Mouse (Mus musculus): ENCODE measurements around the gene Ltbp1. TPM values are rescaled to one million over a fixed set of nuclear protein-coding genes. Genes with fewer than 3 reads are reported as not detected.

Gene Ltbp1
- polyA plus RNA-seq, 1 experiment from 2014 or later: 48.0 TPM

DNA sequence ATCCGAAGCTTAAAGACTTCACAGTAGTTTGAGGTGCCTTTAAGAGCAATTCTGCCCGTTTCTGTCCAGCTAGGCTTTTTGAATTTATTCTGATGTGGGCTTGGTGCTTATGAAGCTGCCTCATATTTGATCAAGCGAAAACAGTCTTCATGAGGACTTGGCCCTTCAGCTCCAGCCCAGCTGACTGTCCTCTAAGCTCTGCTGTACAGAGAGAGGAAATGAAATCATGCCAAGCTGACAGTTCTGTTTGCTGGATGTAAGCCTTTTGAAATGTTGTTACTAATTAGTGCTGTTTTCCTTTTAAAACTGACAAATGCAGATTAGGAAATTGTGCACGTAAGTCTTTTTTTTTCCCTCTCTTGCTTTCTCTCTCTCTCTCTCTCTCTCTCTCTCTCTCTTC is 263.1 kb downstream of the Ltbp1 start:
- Histone ChIP-seq H3K27me3 (no peaks in the 10 kb centered on the region), H3K4me2 (replicated peaks) (no peak overlapping the region), H3K36me3 (no peaks in the 10 kb centered on the region), H3K4me1 (0 out of 2 replicates have a peak, but pooled peaks cover 10% of the 10 kb centered on the region), H3K9me3 (replicated peaks) (no peaks in the 10 kb centered on the region), H3K4me3 (replicated peaks) (no peak overlapping the region), H3K9ac (no peak overlapping the region), H3K27ac (replicated peaks) (no peak overlapping the region)
- no peak for ATAC-seq (ENCODE audit: insufficient number of reproducible peaks, low FRiP score, low TSS enrichment, low read depth)
- WGBS: 63% methylated on average over 4 of the region's 4 CpGs

- 87% methylated on average over 3 of the region's 3 CpGs for WGBS
- no peaks in the 10 kb centered on the region for H3K36me3 ChIP-seq
- no peak overlapping the region for H3K9ac ChIP-seq
- no peaks in the 10 kb centered on the region for H3K27me3 ChIP-seq
- H3K27ac ChIP-seq (replicated peaks): no peak overlapping the region
- H3K9me3 ChIP-seq (replicated peaks): no peaks in the 10 kb centered on the region
- H3K4me3 ChIP-seq (replicated peaks): no peak overlapping the region
- no peak for ATAC-seq (ENCODE audit: insufficient number of reproducible peaks, low FRiP score, low TSS enrichment, low read depth)
- H3K4me1 ChIP-seq: 0 out of 2 replicates have a peak, but pooled peaks cover 10% of the 10 kb centered on the region
- no peak overlapping the region for H3K4me2 ChIP-seq (replicated peaks)
These were observed 267.1 kb downstream of the Ltbp1 start for GRCm38 (mm10) chr17:75272446-75272845.

GRCm38 (mm10) chr17:75273272-75273671 is 267.9 kb downstream of the Ltbp1 start:
- WGBS: 67% methylated on average over 1 of the region's 1 CpGs
- Histone ChIP-seq H3K4me2 (replicated peaks) (no peak overlapping the region), H3K36me3 (no peaks in the 10 kb centered on the region), H3K9me3 (replicated peaks) (no peaks in the 10 kb centered on the region), H3K27ac (replicated peaks) (no peak overlapping the region), H3K9ac (no peak overlapping the region), H3K27me3 (no peaks in the 10 kb centered on the region), H3K4me3 (replicated peaks) (no peak overlapping the region), H3K4me1 (0 out of 2 replicates have a peak, but pooled peaks cover 8% of the 10 kb centered on the region)
- no peak for ATAC-seq (ENCODE audit: insufficient number of reproducible peaks, low FRiP score, low TSS enrichment, low read depth)

DNA sequence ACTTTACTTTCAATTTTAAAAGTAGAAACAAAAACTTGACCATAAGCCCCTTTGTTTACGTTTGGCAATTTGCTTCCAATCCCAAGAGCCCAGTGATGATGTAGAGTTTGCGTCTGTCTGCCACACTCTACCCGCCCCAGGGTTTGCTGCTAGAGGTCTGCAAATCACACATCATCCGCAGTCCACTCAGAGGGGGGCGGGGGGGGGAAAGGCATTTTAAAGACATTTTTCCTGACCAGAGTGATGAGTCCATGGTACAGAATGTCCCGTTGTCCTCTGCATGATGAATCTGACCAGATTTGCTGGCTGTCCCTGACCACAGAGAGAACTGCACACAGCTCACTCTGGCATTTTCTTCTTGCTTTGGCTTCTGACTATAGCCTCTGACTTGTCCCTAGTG is 269.9 kb downstream of the Ltbp1 start:
- WGBS: 73% methylated on average over 6 of the region's 6 CpGs
- H3K9ac ChIP-seq: no peak overlapping the region
- no peak overlapping the region for H3K4me2 ChIP-seq (replicated peaks)
- no peaks in the 10 kb centered on the region for H3K9me3 ChIP-seq (replicated peaks)
- H3K27me3 ChIP-seq: no peaks in the 10 kb centered on the region
- no peak overlapping the region for H3K4me3 ChIP-seq (replicated peaks)
- ATAC-seq (ENCODE audit: insufficient number of reproducible peaks, low FRiP score, low TSS enrichment, low read depth): no peak
- H3K4me1 ChIP-seq: no peaks in the 10 kb centered on the region
- H3K27ac ChIP-seq (replicated peaks): no peak overlapping the region
- H3K36me3 ChIP-seq: no peaks in the 10 kb centered on the region

GRCm38 (mm10) chr17:75278106-75278505 is 272.7 kb downstream of the Ltbp1 start:
- Histone ChIP-seq H3K4me1 (no peaks in the 10 kb centered on the region), H3K4me3 (replicated peaks) (no peak overlapping the region), H3K27ac (replicated peaks) (no peak overlapping the region), H3K36me3 (peaks cover 4% of the 10 kb centered on the region; the same call in 1 of the 2 replicates), H3K27me3 (no peaks in the 10 kb centered on the region), H3K4me2 (replicated peaks) (no peak overlapping the region), H3K9me3 (replicated peaks) (no peaks in the 10 kb centered on the region), H3K9ac (no peak overlapping the region)
- 69% methylated on average over 1 of the region's 1 CpGs for WGBS
- ATAC-seq (ENCODE audit: insufficient number of reproducible peaks, low FRiP score, low TSS enrichment, low read depth): no peak

- Histone ChIP-seq H3K9ac (no peak overlapping the region), H3K4me2 (replicated peaks) (no peak overlapping the region), H3K27me3 (no peaks in the 10 kb centered on the region), H3K36me3 (peaks cover 5% of the 10 kb centered on the region; the same call in 1 of the 2 replicates), H3K4me1 (no peaks in the 10 kb centered on the region), H3K27ac (replicated peaks) (no peak overlapping the region), H3K9me3 (replicated peaks) (no peaks in the 10 kb centered on the region), H3K4me3 (replicated peaks) (no peak overlapping the region)
- ATAC-seq (ENCODE audit: insufficient number of reproducible peaks, low FRiP score, low TSS enrichment, low read depth): no peak
- 55% methylated on average over 6 of the region's 6 CpGs for WGBS
These were observed 273.2 kb downstream of the Ltbp1 start for GRCm38 (mm10) chr17:75278561-75278960.

GRCm38 (mm10) chr17:75281345-75281744 is 276.0 kb downstream of the Ltbp1 start:
- no peak for ATAC-seq (ENCODE audit: insufficient number of reproducible peaks, low FRiP score, low TSS enrichment, low read depth)
- Histone ChIP-seq H3K27me3 (no peaks in the 10 kb centered on the region), H3K4me1 (no peaks in the 10 kb centered on the region; the same call in 1 of the 2 replicates), H3K27ac (replicated peaks) (no peak overlapping the region), H3K9me3 (replicated peaks) (no peaks in the 10 kb centered on the region), H3K4me3 (replicated peaks) (no peak overlapping the region), H3K36me3 (peaks cover 8% of the 10 kb centered on the region; the same call in 1 of the 2 replicates), H3K9ac (no peak overlapping the region), H3K4me2 (replicated peaks) (no peak overlapping the region)
- 77% methylated on average over 5 of the region's 5 CpGs for WGBS

GRCm38 (mm10) chr17:75284876-75285708 is 279.7 kb downstream of the Ltbp1 start:
- Histone ChIP-seq H3K9ac (no peak overlapping the region), H3K27ac (replicated peaks) (peak overlapping the region; percentile 44; the same call in 1 of the 2 replicates), H3K4me1 (no peaks in the 10 kb centered on the region; the same call in 1 of the 2 replicates), H3K9me3 (replicated peaks) (no peaks in the 10 kb centered on the region), H3K4me2 (replicated peaks) (no peak overlapping the region), H3K36me3 (peaks cover 8% of the 10 kb centered on the region; the same call in 1 of the 2 replicates), H3K4me3 (replicated peaks) (no peak overlapping the region), H3K27me3 (no peaks in the 10 kb centered on the region)
- 57% methylated on average over 9 of the region's 9 CpGs for WGBS
- no peak for ATAC-seq (ENCODE audit: insufficient number of reproducible peaks, low FRiP score, low TSS enrichment, low read depth)

GRCm38 (mm10) chr17:75292986-75293385 is 287.6 kb downstream of the Ltbp1 start:
- Histone ChIP-seq H3K27ac (replicated peaks) (no peak overlapping the region), H3K4me2 (replicated peaks) (no peak overlapping the region), H3K4me1 (no peaks in the 10 kb centered on the region), H3K27me3 (no peaks in the 10 kb centered on the region), H3K36me3 (peaks cover 26% of the 10 kb centered on the region), H3K9me3 (replicated peaks) (no peaks in the 10 kb centered on the region), H3K9ac (no peak overlapping the region), H3K4me3 (replicated peaks) (no peak overlapping the region)
- WGBS: 68% methylated on average over 3 of the region's 3 CpGs
- no peak for ATAC-seq (ENCODE audit: insufficient number of reproducible peaks, low FRiP score, low TSS enrichment, low read depth)

DNA sequence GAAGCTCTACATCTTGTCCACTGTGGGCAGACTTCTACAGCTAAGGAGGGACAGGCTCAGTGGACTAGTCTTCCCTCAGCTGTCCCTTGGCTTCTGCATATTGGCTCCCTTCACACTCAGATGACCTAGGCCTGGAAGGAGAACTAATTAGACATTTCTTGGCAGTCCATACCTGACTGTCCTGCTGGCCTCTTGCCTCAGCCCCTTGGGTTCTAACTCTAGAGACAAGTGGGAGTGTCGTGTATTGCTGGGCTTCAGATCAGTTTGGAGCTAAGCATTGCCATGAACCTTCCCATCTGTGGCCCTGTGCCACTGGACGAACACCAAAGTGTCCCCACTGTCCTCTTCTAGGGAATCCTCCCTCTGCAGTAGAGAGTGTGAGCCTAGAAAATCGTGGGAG is 288.4 kb downstream of the Ltbp1 start:
- no peak overlapping the region for H3K4me3 ChIP-seq (replicated peaks)
- no peak for ATAC-seq (ENCODE audit: insufficient number of reproducible peaks, low FRiP score, low TSS enrichment, low read depth)

DNA sequence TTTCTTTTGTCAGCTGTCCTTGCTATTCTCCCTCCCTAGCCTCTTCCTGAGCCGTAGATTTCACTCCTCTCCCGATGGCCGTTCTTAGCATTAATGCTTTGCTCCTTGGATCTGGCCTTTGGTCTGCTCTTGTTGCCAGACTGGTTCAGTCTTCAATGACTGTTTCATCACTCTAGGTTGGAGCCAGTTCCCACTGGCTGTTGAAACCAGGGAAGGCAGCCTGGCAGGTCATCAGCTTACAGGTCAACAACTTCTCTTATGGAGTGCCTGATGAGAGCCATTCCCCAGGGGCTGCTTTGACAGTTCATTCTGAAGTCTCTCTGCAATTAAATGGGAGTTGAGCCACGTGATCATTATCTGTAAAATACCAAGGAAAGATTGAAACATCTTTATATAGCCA is 295.5 kb downstream of the Ltbp1 start:
- peaks cover 27% of the 10 kb centered on the region for H3K36me3 ChIP-seq
- H3K4me1 ChIP-seq: no peaks in the 10 kb centered on the region
- no peak overlapping the region for H3K27ac ChIP-seq (replicated peaks)
- no peaks in the 10 kb centered on the region for H3K9me3 ChIP-seq (replicated peaks)
- 81% methylated on average over 4 of the region's 4 CpGs for WGBS
- H3K4me3 ChIP-seq (replicated peaks): no peak overlapping the region
- no peak overlapping the region for H3K9ac ChIP-seq
- no peaks in the 10 kb centered on the region for H3K27me3 ChIP-seq
- no peak for ATAC-seq (ENCODE audit: insufficient number of reproducible peaks, low FRiP score, low TSS enrichment, low read depth)
- H3K4me2 ChIP-seq (replicated peaks): no peak overlapping the region

More for the DNA sequence above, 288.4 kb downstream of the Ltbp1 start:
- no peak overlapping the region for H3K9ac ChIP-seq
- H3K27me3 ChIP-seq: no peaks in the 10 kb centered on the region
- H3K9me3 ChIP-seq (replicated peaks): no peaks in the 10 kb centered on the region
- H3K4me1 ChIP-seq: no peaks in the 10 kb centered on the region
- H3K27ac ChIP-seq (replicated peaks): no peak overlapping the region
- H3K36me3 ChIP-seq: peaks cover 30% of the 10 kb centered on the region
- no peak overlapping the region for H3K4me2 ChIP-seq (replicated peaks)
- WGBS: 85% methylated on average over 3 of the region's 3 CpGs

All from embryonic facial prominence, embryonic 15.5 days (tissue).